Mouse (Mus musculus) testis, adult 2 months (tissue): Measurements from ENCODE around the gene Tuba4a.
"Not testable (repeated sequence)": the region's sequence is repeated elsewhere in the genome, so short reads cannot be mapped to it uniquely, and the experiment has no call there.

ENCODE experiments used
- CTCF ChIP-seq: fragments of 200-500 bp; IDR thresholded peaks from 2 replicates; pipeline ENCODE4 v1.5.1; 2012; ENCODE audit warnings: low read depth, mild to moderate bottlenecking, inconsistent platforms, low read length, moderate library complexity; ENCODE audit not compliant: control insufficient read depth, insufficient read depth, insufficient replicate concordance
- POLR2A ChIP-seq: fragments of 200-500 bp; IDR thresholded peaks from 2 replicates; pipeline ENCODE4 v1.6.1; 2012; ENCODE audit warnings: low read depth, mild to moderate bottlenecking, inconsistent platforms, low read length, moderate library complexity; ENCODE audit not compliant: control insufficient read depth

DNA sequence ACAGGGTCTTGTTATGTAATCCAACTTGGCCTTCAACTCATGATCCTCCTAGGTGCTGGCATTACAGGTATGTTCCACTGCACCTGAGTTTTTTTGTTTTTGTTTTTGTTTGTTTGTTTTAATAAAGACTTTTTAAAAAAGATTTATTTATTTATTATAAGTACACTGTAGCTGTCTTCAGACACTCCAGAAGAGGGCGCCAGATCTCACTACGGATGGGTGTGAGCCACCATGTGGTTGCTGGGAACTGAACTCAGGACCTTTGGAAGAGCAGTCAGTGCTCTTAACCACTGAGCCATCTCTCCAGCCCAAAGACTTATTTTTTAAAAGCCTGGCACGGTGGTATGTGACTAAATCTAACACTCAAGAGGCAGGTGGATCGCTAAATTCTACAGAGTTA is 12.8 kb upstream of the Tuba4a start:
- TF ChIP-seq POLR2A, CTCF: not testable (repeated sequence)
